Mouse (Mus musculus): ENCODE data around the gene Mapk1ip1l. TPM values are rescaled to one million over a fixed set of nuclear protein-coding genes. Genes with fewer than 3 reads are reported as not detected.

The Mapk1ip1l gene
- total and polyA plus RNA-seq, 3 experiments: 36.6 to 80.9 (median 51.5) TPM

DNA sequence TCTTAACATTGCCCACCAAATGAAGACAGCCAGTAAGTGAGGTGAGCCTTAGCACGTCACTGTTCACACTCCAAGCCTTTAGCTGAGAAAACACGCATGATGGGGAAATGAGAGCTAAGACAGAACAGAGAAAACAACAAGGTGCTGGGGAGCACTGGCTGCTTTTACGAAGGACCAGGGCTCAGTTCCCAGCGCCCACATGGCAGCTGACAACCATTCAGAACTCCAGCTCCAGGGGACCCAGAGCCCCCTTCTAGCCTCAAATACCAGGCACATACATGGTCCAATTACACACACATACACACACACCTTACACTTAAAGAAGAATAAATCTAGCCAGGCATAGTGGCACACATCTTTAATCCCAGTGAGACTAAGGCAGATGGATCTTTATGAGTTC, 29.0 kb upstream of the Mapk1ip1l start:
- Histone ChIP-seq H3K4me1 (ENCODE audit: control insufficient read depth in 1 of 2, insufficient read depth in 2 of 2) (peaks cover 0 to 5% of the 10 kb centered on the region in 2 experiments; a peak in 2 of 4 replicates), H3K4me3 (replicated peaks in 1 of 3; ENCODE audit: low read depth in 2 of 3, low read length in 2 of 3, poor library complexity in 1 of 3) (no peak overlapping the region), H3K9me3 (replicated peaks; ENCODE audit: low read length) (no peaks in the 10 kb centered on the region), H3K9ac (ENCODE audit: insufficient read depth, low read depth) (no peak overlapping the region), H3K4me2 (ENCODE audit: insufficient read depth, low read depth, poor library complexity, severe bottlenecking) (no peak overlapping the region), H3K27me3 (replicated peaks) (no peaks in the 10 kb centered on the region), H3K79me2 (replicated peaks; ENCODE audit: control insufficient read depth, extremely low read depth, insufficient read depth, poor library complexity, severe bottlenecking) (peaks cover 9% of the 10 kb centered on the region), H3K36me3 (replicated peaks in 1 of 2; ENCODE audit: control insufficient read depth in 1 of 2, insufficient read depth in 1 of 2, low read length in 1 of 2) (peaks cover 46 to 82% of the 10 kb centered on the region in 2 experiments), H3K27ac (ENCODE audit: insufficient read depth, low read depth) (no peak overlapping the region)
- dilution Hi-C loops (cut with MboI; ENCODE audit: extremely low pct_ligation_motif_present, extremely low pct_unique_long_range_greater_than_20kb, low sequenced_read_pairs): no loop called here
- in situ Hi-C loops (cut with MboI; ENCODE audit: low pct_ligation_motif_present, low pct_unique_long_range_greater_than_20kb, low sequenced_read_pairs): no loop called here
- TF ChIP-seq HCFC1 (IDR thresholded peaks at IDR 0.05; ENCODE audit: low read depth, low read length): no peak
- TF ChIP-seq MAFK (IDR thresholded peaks at IDR 0.05; ENCODE audit: insufficient replicate concordance, low read length): no peak
- no peak for TF ChIP-seq POLR2A (IDR thresholded peaks at IDR 0.05; ENCODE audit: low read depth, low read length)
- no peak for TF ChIP-seq JUND (conservative IDR thresholded peaks at IDR 0.05; ENCODE audit: low read depth, low read length)
- no peak for TF ChIP-seq GABPA (IDR thresholded peaks at IDR 0.05; ENCODE audit: insufficient replicate concordance, low read depth, low read length)
- TF ChIP-seq MEF2A (IDR thresholded peaks at IDR 0.05; ENCODE audit: borderline replicate concordance, low read depth, low read length): no peak
- TF ChIP-seq ETS1 (conservative IDR thresholded peaks at IDR 0.05; ENCODE audit: low read depth, low read length): no peak
- no peak for TF ChIP-seq USF1 (IDR thresholded peaks at IDR 0.05; ENCODE audit: low read depth, low read length)
- no peak for TF ChIP-seq ELF1 (IDR thresholded peaks at IDR 0.05; ENCODE audit: low read depth, low read length)
- no peak for TF ChIP-seq MXI1 (IDR thresholded peaks at IDR 0.05; ENCODE audit: low read depth, low read length)
- no peak for TF ChIP-seq ZMIZ1 (IDR thresholded peaks at IDR 0.05; ENCODE audit: low read depth, low read length)
- TF ChIP-seq SMC3 (IDR thresholded peaks at IDR 0.05; ENCODE audit: low read depth, low read length): no peak
- TF ChIP-seq EP300 (IDR thresholded peaks at IDR 0.05; ENCODE audit: low read length): no peak
- no peak for TF ChIP-seq CTCF (conservative IDR thresholded peaks at IDR 0.05 in 1 of 2, IDR thresholded peaks at IDR 0.05 in 1 of 2; ENCODE audit: low read depth in 2 of 2, low read length in 2 of 2)
- TF ChIP-seq TBP (conservative IDR thresholded peaks at IDR 0.05; ENCODE audit: low read depth, low read length): no peak
- DNase-seq (ENCODE audit: extremely low read depth): no peak

DNA sequence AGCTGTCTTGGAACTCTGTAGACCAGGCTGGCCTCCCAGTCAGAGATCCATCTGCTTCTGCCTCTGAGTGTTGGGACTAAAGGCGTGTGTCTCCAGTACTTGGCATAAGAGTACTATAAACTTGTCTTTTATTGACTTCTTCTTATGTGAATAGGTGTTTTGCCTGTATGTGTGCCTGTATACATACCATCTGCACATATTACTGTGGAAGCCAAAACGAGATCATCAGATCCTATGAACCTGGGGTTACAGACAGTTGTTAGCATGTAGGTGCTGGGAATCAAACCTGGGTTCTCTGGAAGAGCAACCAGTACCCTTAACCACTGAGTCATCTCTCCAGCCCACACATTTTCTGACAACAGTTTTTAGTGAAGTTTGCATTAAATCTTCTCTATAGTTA, 28.4 kb upstream of the Mapk1ip1l start:
- dilution Hi-C loops (cut with MboI; ENCODE audit: extremely low pct_ligation_motif_present, extremely low pct_unique_long_range_greater_than_20kb, low sequenced_read_pairs): no loop called here
- peaks cover 44 to 81% of the 10 kb centered on the region in 2 experiments for H3K36me3 ChIP-seq (replicated peaks in 1 of 2; ENCODE audit: control insufficient read depth in 1 of 2, insufficient read depth in 1 of 2, low read length in 1 of 2)
- H3K79me2 ChIP-seq (replicated peaks; ENCODE audit: control insufficient read depth, extremely low read depth, insufficient read depth, poor library complexity, severe bottlenecking): peaks cover 15% of the 10 kb centered on the region

More for the DNA sequence above, 28.4 kb upstream of the Mapk1ip1l start:
- Histone ChIP-seq H3K9ac (ENCODE audit: insufficient read depth, low read depth) (no peak overlapping the region), H3K4me2 (ENCODE audit: insufficient read depth, low read depth, poor library complexity, severe bottlenecking) (no peak overlapping the region), H3K27me3 (replicated peaks) (no peaks in the 10 kb centered on the region), H3K27ac (ENCODE audit: insufficient read depth, low read depth) (no peak overlapping the region), H3K4me3 (replicated peaks in 1 of 3; ENCODE audit: low read depth in 2 of 3, low read length in 2 of 3, poor library complexity in 1 of 3) (no peak overlapping the region), H3K9me3 (replicated peaks; ENCODE audit: low read length) (no peaks in the 10 kb centered on the region), H3K4me1 (ENCODE audit: control insufficient read depth in 1 of 2, insufficient read depth in 2 of 2) (peaks cover 0 to 11% of the 10 kb centered on the region in 2 experiments; a peak in 2 of 4 replicates)
- TF ChIP-seq POLR2A (IDR thresholded peaks at IDR 0.05; ENCODE audit: low read depth, low read length) (no peak), BHLHE40 (IDR thresholded peaks at IDR 0.05; ENCODE audit: low read depth, low read length) (no peak), CHD2 (IDR thresholded peaks at IDR 0.05; ENCODE audit: low read length) (no peak), ELF1 (IDR thresholded peaks at IDR 0.05; ENCODE audit: low read depth, low read length) (no peak), ZMIZ1 (IDR thresholded peaks at IDR 0.05; ENCODE audit: low read depth, low read length) (no peak), CTCF (conservative IDR thresholded peaks at IDR 0.05 in 1 of 2, IDR thresholded peaks at IDR 0.05 in 1 of 2; ENCODE audit: low read depth in 2 of 2, low read length in 2 of 2) (no peak)
- no peak for DNase-seq (ENCODE audit: extremely low read depth)
- in situ Hi-C loops (cut with MboI; ENCODE audit: low pct_ligation_motif_present, low pct_unique_long_range_greater_than_20kb, low sequenced_read_pairs): no loop called here
